ENCODE assay signal across 8 mouse cellular contexts in the genomic region with DNA sequence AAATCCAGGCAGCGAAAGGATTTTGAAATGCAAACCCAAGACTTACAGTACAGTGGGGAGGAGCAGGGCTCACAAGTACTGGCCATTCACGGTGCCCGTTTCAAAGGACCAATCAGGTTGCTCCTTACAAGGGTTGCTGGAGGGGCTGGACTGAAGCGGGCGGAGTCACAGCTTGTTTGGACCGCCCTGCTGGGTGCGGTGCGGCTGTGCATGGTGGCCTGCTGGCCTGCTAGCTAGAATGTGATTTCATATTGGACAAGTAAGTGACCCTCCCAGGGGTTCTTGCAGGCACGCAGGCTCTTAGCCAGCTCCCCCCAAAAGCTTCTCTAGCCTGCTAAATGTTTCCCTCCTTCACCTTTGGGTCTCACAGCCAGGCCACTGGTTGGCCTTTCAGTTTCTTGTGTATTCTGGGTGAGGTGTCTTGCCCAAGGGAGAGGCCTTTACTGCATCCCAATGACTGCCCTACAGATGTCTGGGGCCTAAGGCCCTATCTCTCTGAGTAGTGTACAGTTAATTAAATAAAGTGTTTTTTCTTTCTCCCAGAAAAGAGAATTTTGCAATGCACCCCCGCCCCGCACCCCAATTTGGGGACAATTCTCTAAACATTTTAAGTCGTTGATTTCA. TPM values are rescaled to one million over a fixed set of nuclear protein-coding genes. Genes with fewer than 3 reads are reported as not detected.
DNase-seq lines count a peak whose midpoint lies in the region; ATAC-seq and TF ChIP-seq lines count a peak whose summit lies in the region.

Gene Fggy (plus strand): TSS at position 175 of the 624 bp plus-strand sequence.

- 0 out of 2 replicates have a peak within 1 kb of the TSS, but pooled peaks have one; percentile 31 for H3K9ac ChIP-seq in embryonic facial prominence, embryonic 12.5 days
- H3K9ac ChIP-seq in intestine, postnatal 0 days (ENCODE audit: low read depth, low read length) = peak within 1 kb of the TSS; percentile 41

- peak within 1 kb of the TSS; percentile 49 for H3K4me2 ChIP-seq in embryonic facial prominence, embryonic 12.5 days (replicated peaks)
- peak within 1 kb of the TSS; percentile 72 for H3K4me2 ChIP-seq in intestine, postnatal 0 days (replicated peaks; ENCODE audit: low read depth)

- no peaks in the 10 kb centered on the region for H3K36me3 ChIP-seq in embryonic facial prominence, embryonic 12.5 days
- H3K36me3 ChIP-seq in intestine, postnatal 0 days (ENCODE audit: control insufficient read depth, insufficient read depth) = no peaks in the 10 kb centered on the region
- H3K36me3 ChIP-seq in midbrain, embryonic 10.5 days = no peaks in the 10 kb centered on the region

- no peaks in the 10 kb centered on the region for H3K27me3 ChIP-seq in embryonic facial prominence, embryonic 12.5 days
- H3K27me3 ChIP-seq in intestine, postnatal 0 days (replicated peaks; ENCODE audit: control insufficient read depth, insufficient read depth, low read length) = no peaks in the 10 kb centered on the region
- H3K27me3 ChIP-seq in midbrain, embryonic 10.5 days (ENCODE audit: low read depth, poor library complexity, severe bottlenecking) = no peaks in the 10 kb centered on the region

- ATAC-seq in embryonic facial prominence, embryonic 12.5 days (ENCODE audit: insufficient number of reproducible peaks, insufficient read depth, low FRiP score, low TSS enrichment) = peak; percentile 99
- ATAC-seq in granulocyte monocyte progenitor cell, adult 5-6 weeks (replicated peaks; ENCODE audit: poor library complexity, severe bottlenecking) = peak; percentile 100
- ATAC-seq in intestine, postnatal 0 days = peak; percentile 100

- H3K9me3 ChIP-seq in embryonic facial prominence, embryonic 12.5 days = no peaks in the 10 kb centered on the region
- H3K9me3 ChIP-seq in intestine, postnatal 0 days (ENCODE audit: control insufficient read depth) = no peaks in the 10 kb centered on the region
- H3K9me3 ChIP-seq in midbrain, embryonic 10.5 days (replicated peaks) = no peaks in the 10 kb centered on the region

- intact Hi-C loops in left cerebral cortex, postnatal 36 days (cut with DNase I) = loop anchor here (2.0 kb wide), 1 partner anchor 505 kb away; the partner anchor contains the start of gene Jun

- TF ChIP-seq CTCF in intestine, postnatal 0 days (IDR thresholded peaks at IDR 0.05; ENCODE audit: low read depth) = peak; percentile 32

- 27% methylated on average over 12 of the region's 12 CpGs for WGBS in embryonic facial prominence, embryonic 12.5 days
- WGBS in intestine, postnatal 0 days = 25% methylated on average over 12 of the region's 12 CpGs
- WGBS in midbrain, embryonic 10.5 days = 25% methylated on average over 12 of the region's 12 CpGs

- DNase-seq in adrenal gland, postnatal 36 days = peak; percentile 95 to 98
- DNase-seq in left cerebral cortex, postnatal 36 days (ENCODE audit: low spot score in 2 of 2) = peak; percentile 97 to 98
- DNase-seq in midbrain, embryonic 10.5 days (ENCODE audit: low spot score) = peak; percentile 93
- DNase-seq in right cerebral cortex, postnatal 36 days (ENCODE audit: low spot score in 2 of 2) = peak; percentile 97
- peak; percentile 97 to 99 for DNase-seq in urinary bladder, postnatal 4 days (ENCODE audit: low spot score in 2 of 2)

- H3K4me1 ChIP-seq in embryonic facial prominence, embryonic 12.5 days = peaks cover 15% of the 10 kb centered on the region
- H3K4me1 ChIP-seq in intestine, postnatal 0 days (replicated peaks; ENCODE audit: control insufficient read depth, insufficient read depth, low read length) = peaks cover 4% of the 10 kb centered on the region; the same call in 1 of the 2 replicates
- H3K4me1 ChIP-seq in midbrain, embryonic 10.5 days = peaks cover 13% of the 10 kb centered on the region

- H3K4me3 ChIP-seq in embryonic facial prominence, embryonic 12.5 days = peak within 1 kb of the TSS; percentile 33
- H3K4me3 ChIP-seq in intestine, postnatal 0 days (ENCODE audit: low read depth, low read length) = peak within 1 kb of the TSS; percentile 41
- peak within 1 kb of the TSS; percentile 60 for H3K4me3 ChIP-seq in midbrain, embryonic 10.5 days

- peak within 1 kb of the TSS; percentile 61 for H3K27ac ChIP-seq in embryonic facial prominence, embryonic 12.5 days
- peak within 1 kb of the TSS; percentile 77 for H3K27ac ChIP-seq in intestine, postnatal 0 days (ENCODE audit: low read depth, low read length)
- H3K27ac ChIP-seq in midbrain, embryonic 10.5 days (replicated peaks) = peak within 1 kb of the TSS; percentile 86

RNA-seq across cellular contexts. Expression of gene Fggy, which starts in this region (rescaled TPM):
- 10 to 100 TPM; 39.7 to 68.0 TPM for total RNA-seq in adrenal gland, postnatal 36 days (2021)
- polyA plus RNA-seq in embryonic facial prominence, embryonic 12.5 days (2016; fragmentation: Nextera tagmentation; extraction: Ambion mirVana) = 9.1 and 9.4 TPM in 2 replicates
- total RNA-seq in granulocyte monocyte progenitor cell, adult 5-6 weeks (2014; fragmentation: Nextera tagmentation) = 9.1 and 15.5 TPM in 2 replicates
- 7.1 and 9.0 TPM in 2 replicates for total RNA-seq in granulocyte monocyte progenitor cell, adult 5-6 weeks (2017)
- 9.9 and 12.4 TPM in 2 replicates for polyA plus RNA-seq in intestine, postnatal 0 days (2015; fragmentation: Nextera tagmentation; extraction: Ambion mirVana)
- total RNA-seq in left cerebral cortex, postnatal 36 days (2021) = 10 to 100 TPM; 15.8 to 21.0 TPM
- 6.2 and 7.5 TPM in 2 replicates for polyA plus RNA-seq in midbrain, embryonic 10.5 days (2016; fragmentation: Nextera tagmentation; extraction: Ambion mirVana)

Comparison
In these comparisons a context has a peak if more than half of its experiments do, and no peak if none do; other contexts are left out.
1. Peak in every context shown above with its lines: DNase-seq, ATAC-seq, H3K4me3 ChIP-seq and H3K27ac ChIP-seq.